Mouse (Mus musculus) heart, postnatal 0 days (tissue): ENCODE data around the gene Tnnt3.

Experiments used
- CTCF ChIP-seq: IDR thresholded peaks from 2 replicates; pipeline ENCODE4 v1.5.1; 2016; ENCODE audit warnings: antibody characterized with exemption, control low read depth, low read depth
- EP300 ChIP-seq: IDR thresholded peaks from 2 replicates; pipeline ENCODE4 v1.6.1; 2016; ENCODE audit warnings: antibody characterized with exemption, low read depth

DNA sequence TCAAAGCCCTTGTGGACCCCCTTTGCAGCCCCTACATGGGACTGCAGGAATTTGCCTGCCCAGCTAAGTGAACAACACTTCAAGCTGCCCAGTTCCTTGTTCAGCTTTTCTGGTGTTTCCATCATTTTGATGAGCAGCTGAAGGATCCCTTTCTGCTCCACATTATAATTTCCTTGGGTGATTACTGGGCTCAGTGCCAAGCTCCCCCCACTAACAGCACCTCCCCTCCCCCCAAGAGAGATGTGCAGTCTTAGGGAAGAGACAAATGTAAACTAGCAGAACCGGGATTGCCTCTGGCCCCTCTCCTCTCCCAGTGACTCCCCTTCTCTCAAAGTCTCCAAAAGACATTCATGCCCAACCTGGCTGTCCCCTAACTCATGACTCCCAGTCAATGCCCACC lies 56.0 kb downstream of the Tnnt3 start:
- TF ChIP-seq CTCF (no peak), EP300 (no peak)
